Mouse (Mus musculus) heart, postnatal 0 days (tissue): ENCODE results near the gene Atg7.

Source experiments
- CTCF ChIP-seq: IDR thresholded peaks from 2 replicates; pipeline ENCODE4 v1.5.1; 2016; ENCODE audit warnings: antibody characterized with exemption, control low read depth, low read depth
- EP300 ChIP-seq: IDR thresholded peaks from 2 replicates; pipeline ENCODE4 v1.6.1; 2016; ENCODE audit warnings: antibody characterized with exemption, low read depth

DNA sequence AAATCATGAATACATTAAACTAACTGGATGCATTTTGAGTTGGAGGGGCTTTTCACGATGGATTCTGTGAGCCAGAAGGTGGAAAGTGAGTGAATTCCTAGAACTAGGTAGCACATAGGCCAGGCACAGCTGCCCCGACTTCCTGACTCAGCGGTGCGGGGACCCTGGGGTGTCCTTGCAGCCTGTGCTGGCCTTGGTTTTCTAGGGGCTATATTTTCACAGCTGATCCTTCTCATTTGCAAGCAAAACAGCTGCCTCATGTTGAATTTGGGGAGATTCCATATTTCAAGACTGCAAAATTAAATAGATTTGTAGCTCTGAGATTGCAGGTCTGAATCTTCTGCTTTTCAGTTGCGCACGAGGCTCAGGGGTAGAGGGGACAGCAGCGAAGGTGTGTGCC is 139.6 kb downstream of the Atg7 start:
- TF ChIP-seq CTCF: no peak
- TF ChIP-seq EP300: no peak
